Mouse (Mus musculus) limb, embryonic 13.5 days (tissue): ENCODE results near the gene Ddx47. TPM values are rescaled to one million over a fixed set of nuclear protein-coding genes. Genes with fewer than 3 reads are reported as not detected.
A peak's percentile ranks its signal among the peaks of the same experiment; 100 is the strongest.

Experiments used
- ATAC-seq: fragments of 200-750 bp; cut with Nextera tagmentation; 2 replicates; pipeline ENCODE4 v1.8.0; 2017; ENCODE audit warnings: low read depth, moderate number of reproducible peaks, moderate TSS enrichment; ENCODE audit not compliant: low FRiP score
- H3K27ac ChIP-seq: fragments of 300-500 bp; sonication (generic); 2 replicates; pipeline ENCODE4 v1.5.1; 2015; ENCODE audit warnings: inconsistent platforms, mild to moderate bottlenecking, moderate library complexity
- H3K27me3 ChIP-seq: fragments of 300-500 bp; sonication (generic); 2 replicates; pipeline ENCODE4 v1.6.1; 2015; ENCODE audit warnings: mild to moderate bottlenecking, inconsistent platforms
- H3K36me3 ChIP-seq: fragments of 300-500 bp; sonication (generic); 2 replicates; pipeline ENCODE4 v1.6.1; 2015; ENCODE audit warnings: inconsistent platforms, mild to moderate bottlenecking, moderate library complexity
- H3K4me1 ChIP-seq: fragments of 300-500 bp; sonication (generic); 2 replicates; pipeline ENCODE4 v1.6.1; 2015; ENCODE audit warnings: inconsistent platforms
- H3K4me2 ChIP-seq: fragments of 300-500 bp; sonication (generic); replicated peaks from 2 replicates; pipeline ENCODE4 v1.6.1; 2015; ENCODE audit warnings: inconsistent platforms, mild to moderate bottlenecking, moderate library complexity
- H3K4me3 ChIP-seq: fragments of 300-500 bp; sonication (generic); 2 replicates; pipeline ENCODE4 v1.5.1; 2015; ENCODE audit warnings: moderate library complexity, mild to moderate bottlenecking, inconsistent platforms
- H3K9ac ChIP-seq: fragments of 300-500 bp; sonication (generic); 2 replicates; pipeline ENCODE4 v1.6.1; 2015; ENCODE audit warnings: mild to moderate bottlenecking, inconsistent platforms
- H3K9me3 ChIP-seq: fragments of 300-500 bp; sonication (generic); 2 replicates; pipeline ENCODE4 v1.6.1; 2016; ENCODE audit warnings: inconsistent platforms
- WGBS: fragments of 180-500 bp; shearing (Covaris S2); methylation state at CpG from one replicate; pipeline ENCODE4 v1.1.7; 2015; 5-methylcytosine and 5-hydroxymethylcytosine counted together
- polyA plus RNA-seq: library from polyadenylated mRNA; unstranded; fragments of >200 nt; fragmentation: Nextera tagmentation; extraction: Ambion mirVana; gene quantifications from 2 replicates; pipeline ENCODE4 v1.2.1, GENCODE M21; 2015

Gene Ddx47
- polyA plus RNA-seq, 1 experiment from 2014 or later: 120 TPM

- no peak overlapping the region for H3K9ac ChIP-seq
- no peaks in the 10 kb centered on the region for H3K36me3 ChIP-seq
- H3K4me2 ChIP-seq: peak overlapping the region; percentile 90; the same call in 1 of the 2 replicates
- H3K27me3 ChIP-seq: no peaks in the 10 kb centered on the region
- no peaks in the 10 kb centered on the region for H3K9me3 ChIP-seq
- no peak for ATAC-seq
- WGBS: 55% methylated on average over 3 of the region's 3 CpGs
- H3K4me1 ChIP-seq: peaks cover 21% of the 10 kb centered on the region
- no peak overlapping the region for H3K27ac ChIP-seq
- H3K4me3 ChIP-seq: no peak overlapping the region
Observed at GRCm38 (mm10) chr6:134984748-134985147, 26.7 kb upstream of the Ddx47 start.

GRCm38 (mm10) chr6:134988377-134988776 is 23.0 kb upstream of the Ddx47 start:
- H3K36me3 ChIP-seq: no peaks in the 10 kb centered on the region
- H3K27me3 ChIP-seq: no peaks in the 10 kb centered on the region
- H3K4me2 ChIP-seq: no peak overlapping the region
- 81% methylated on average over 9 of the region's 9 CpGs for whole genome bisulfite sequencing
- ATAC-seq: no peak
- no peak overlapping the region for H3K4me3 ChIP-seq
- H3K9me3 ChIP-seq: no peaks in the 10 kb centered on the region
- no peak overlapping the region for H3K27ac ChIP-seq
- H3K9ac ChIP-seq: no peak overlapping the region
- peaks cover 5% of the 10 kb centered on the region for H3K4me1 ChIP-seq

GRCm38 (mm10) chr6:134990674-134991073 is 20.7 kb upstream of the Ddx47 start:
- WGBS: 87% methylated on average over 6 of the region's 6 CpGs

GRCm38 (mm10) chr6:134994031-134994651 is 17.3 kb upstream of the Ddx47 start:
- H3K4me1 ChIP-seq: peaks cover 8% of the 10 kb centered on the region
- H3K27me3 ChIP-seq: no peaks in the 10 kb centered on the region
- H3K27ac ChIP-seq: no peak overlapping the region
- WGBS: 35% methylated on average over 12 of the region's 12 CpGs
- H3K9ac ChIP-seq: no peak overlapping the region
- H3K9me3 ChIP-seq: no peaks in the 10 kb centered on the region
- no peak for ATAC-seq
- no peaks in the 10 kb centered on the region for H3K36me3 ChIP-seq
- no peak overlapping the region for H3K4me2 ChIP-seq
- no peak overlapping the region for H3K4me3 ChIP-seq

More at GRCm38 (mm10) chr6:134990674-134991073, 20.7 kb upstream of the Ddx47 start:
- no peak for ATAC-seq
- H3K27ac ChIP-seq: no peak overlapping the region
- no peaks in the 10 kb centered on the region for H3K9me3 ChIP-seq
- no peaks in the 10 kb centered on the region for H3K36me3 ChIP-seq
- H3K4me3 ChIP-seq: no peak overlapping the region
- no peaks in the 10 kb centered on the region for H3K27me3 ChIP-seq
- H3K9ac ChIP-seq: no peak overlapping the region
- H3K4me2 ChIP-seq: no peak overlapping the region
- H3K4me1 ChIP-seq: peaks cover 8% of the 10 kb centered on the region

- Histone ChIP-seq H3K4me3 (no peak overlapping the region), H3K4me1 (peaks cover 8% of the 10 kb centered on the region), H3K4me2 (no peak overlapping the region), H3K27me3 (no peaks in the 10 kb centered on the region), H3K9me3 (no peaks in the 10 kb centered on the region), H3K9ac (no peak overlapping the region), H3K27ac (no peak overlapping the region), H3K36me3 (no peaks in the 10 kb centered on the region)
- 56% methylated on average over 8 of the region's 8 CpGs for WGBS
- no peak for ATAC-seq
Observed at GRCm38 (mm10) chr6:134994985-134995384, 16.4 kb upstream of the Ddx47 start.

- Histone ChIP-seq H3K4me3 (no peak overlapping the region), H3K4me2 (no peak overlapping the region), H3K9ac (no peak overlapping the region), H3K4me1 (peaks cover 8% of the 10 kb centered on the region), H3K9me3 (no peaks in the 10 kb centered on the region), H3K27me3 (no peaks in the 10 kb centered on the region), H3K36me3 (no peaks in the 10 kb centered on the region), H3K27ac (no peak overlapping the region)
- no peak for ATAC-seq
- WGBS: 89% methylated on average over 2 of the region's 2 CpGs
Observed at GRCm38 (mm10) chr6:134996918-134997317, 14.5 kb upstream of the Ddx47 start.

- no peak for ATAC-seq
- Histone ChIP-seq H3K27me3 (no peaks in the 10 kb centered on the region), H3K4me2 (no peak overlapping the region), H3K36me3 (no peaks in the 10 kb centered on the region), H3K27ac (no peak overlapping the region), H3K4me3 (no peak overlapping the region), H3K9me3 (no peaks in the 10 kb centered on the region), H3K4me1 (peaks cover 8% of the 10 kb centered on the region), H3K9ac (no peak overlapping the region)
- 79% methylated on average over 8 of the region's 8 CpGs for WGBS
Observed at GRCm38 (mm10) chr6:134998076-134998475, 13.3 kb upstream of the Ddx47 start.

- Histone ChIP-seq H3K4me3 (no peak overlapping the region), H3K4me1 (peaks cover 6% of the 10 kb centered on the region), H3K27ac (no peak overlapping the region), H3K27me3 (no peaks in the 10 kb centered on the region), H3K9me3 (no peaks in the 10 kb centered on the region), H3K4me2 (no peak overlapping the region), H3K36me3 (no peaks in the 10 kb centered on the region), H3K9ac (no peak overlapping the region)
- ATAC-seq: no peak
- 61% methylated on average over 3 of the region's 3 CpGs for WGBS
Observed at GRCm38 (mm10) chr6:134998781-134999180, 12.6 kb upstream of the Ddx47 start.

- Histone ChIP-seq H3K9me3 (no peaks in the 10 kb centered on the region), H3K9ac (no peak overlapping the region), H3K4me2 (no peak overlapping the region), H3K36me3 (no peaks in the 10 kb centered on the region), H3K27ac (no peak overlapping the region), H3K4me3 (no peak overlapping the region), H3K4me1 (no peaks in the 10 kb centered on the region), H3K27me3 (no peaks in the 10 kb centered on the region)
- ATAC-seq: no peak
- 72% methylated on average over 4 of the region's 4 CpGs for WGBS
Observed at GRCm38 (mm10) chr6:135000272-135000671, 11.1 kb upstream of the Ddx47 start.

- Histone ChIP-seq H3K36me3 (no peaks in the 10 kb centered on the region), H3K9me3 (no peaks in the 10 kb centered on the region), H3K4me2 (no peak overlapping the region), H3K4me3 (no peak overlapping the region), H3K4me1 (no peaks in the 10 kb centered on the region), H3K27me3 (no peaks in the 10 kb centered on the region), H3K9ac (no peak overlapping the region), H3K27ac (no peak overlapping the region)
- WGBS: 86% methylated on average over 4 of the region's 4 CpGs
- ATAC-seq: no peak
Observed at GRCm38 (mm10) chr6:135001991-135002390, 9.4 kb upstream of the Ddx47 start.

- 92% methylated on average over 4 of the region's 4 CpGs for WGBS
- Histone ChIP-seq H3K4me1 (no peaks in the 10 kb centered on the region), H3K4me3 (no peak overlapping the region), H3K9ac (no peak overlapping the region), H3K9me3 (no peaks in the 10 kb centered on the region), H3K27me3 (no peaks in the 10 kb centered on the region), H3K36me3 (no peaks in the 10 kb centered on the region), H3K27ac (no peak overlapping the region), H3K4me2 (no peak overlapping the region)
- no peak for ATAC-seq
Observed at GRCm38 (mm10) chr6:135006372-135006771, 5.0 kb upstream of the Ddx47 start.

GRCm38 (mm10) chr6:135011734-135012116 is 313 bp downstream of the Ddx47 start:
- H3K9ac ChIP-seq: peak overlapping the region; percentile 72
- H3K27ac ChIP-seq: no peak overlapping the region
- peaks cover 33% of the 10 kb centered on the region for H3K36me3 ChIP-seq
- H3K4me1 ChIP-seq: peaks cover 6% of the 10 kb centered on the region
- no peaks in the 10 kb centered on the region for H3K9me3 ChIP-seq
- no peaks in the 10 kb centered on the region for H3K27me3 ChIP-seq
- peak overlapping the region; percentile 86 for H3K4me2 ChIP-seq
- H3K4me3 ChIP-seq: peak overlapping the region; percentile 61
- 2% methylated on average over 14 of the region's 14 CpGs for WGBS
- peak; percentile 66 for ATAC-seq

GRCm38 (mm10) chr6:135017211-135017610 is 5.8 kb downstream of the Ddx47 start:
- peaks cover 86% of the 10 kb centered on the region for H3K36me3 ChIP-seq
- H3K9ac ChIP-seq: no peak overlapping the region
- H3K9me3 ChIP-seq: no peaks in the 10 kb centered on the region
- H3K27ac ChIP-seq: no peak overlapping the region
- WGBS: 94% methylated on average over 11 of the region's 11 CpGs
- H3K4me3 ChIP-seq: no peak overlapping the region
- H3K4me1 ChIP-seq: peaks cover 3% of the 10 kb centered on the region
- no peak overlapping the region for H3K4me2 ChIP-seq
- H3K27me3 ChIP-seq: no peaks in the 10 kb centered on the region
- no peak for ATAC-seq
